Mouse (Mus musculus) ES-Bruce4 (cell line): ENCODE data around the gene Sco2.

Experiments used
- CTCF ChIP-seq: IDR thresholded peaks from one replicate; pipeline ENCODE4 v1.8.1; 2011; ENCODE audit warnings: low read depth, low read length
- POLR2A ChIP-seq: IDR thresholded peaks from one replicate; pipeline ENCODE4 v1.8.1; 2011; ENCODE audit warnings: low read length; ENCODE audit not compliant: insufficient read depth

DNA sequence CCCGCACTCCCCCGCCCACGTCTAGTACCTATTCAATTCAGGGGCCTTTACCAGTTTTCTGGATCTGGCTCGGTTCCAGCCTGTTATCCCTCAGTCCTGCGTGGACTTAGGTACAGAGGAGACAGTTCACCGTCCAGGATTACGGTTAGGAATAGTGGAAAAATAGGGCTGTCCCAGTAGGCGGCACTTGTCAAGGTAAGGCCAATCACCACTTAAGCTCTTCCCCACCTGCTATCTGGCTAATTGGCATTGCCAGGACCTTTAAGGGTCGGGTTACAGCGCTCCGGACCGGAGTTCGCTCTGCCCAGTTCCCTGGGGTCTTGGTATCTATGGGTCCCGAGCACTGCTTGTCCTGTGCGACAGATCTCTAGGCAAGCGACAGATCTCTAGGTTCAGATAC is 3.3 kb upstream of the Sco2 start, which contains the start of gene Tymp:
- TF ChIP-seq CTCF (no peak), POLR2A (no peak)
